ENCODE assay signal across 18 mouse cellular contexts in genomic region chr14:61000072-61000471, GRCm38 (mm10). TPM values are rescaled to one million over a fixed set of nuclear protein-coding genes. Genes with fewer than 3 reads are reported as not detected.
DNase-seq lines count a peak whose midpoint lies in the region; ATAC-seq lines count a peak whose summit lies in the region.
"Had no signal": no experiment of that assay in that cellular context is flagged by ENCODE, and none has a peak within 500 bp of the region (broad histone marks: within the 10 kb centered on the region; RNA-seq: fewer than 3 reads in every experiment).

No protein-coding gene starts in this region.

- peaks cover 73% of the 10 kb centered on the region for H3K4me1 ChIP-seq in forebrain, embryonic 10.5 days
- peaks cover 31% of the 10 kb centered on the region for H3K4me1 ChIP-seq in forebrain, embryonic 13.5 days
- H3K4me1 ChIP-seq in lung, embryonic 16.5 days (replicated peaks; ENCODE audit: control insufficient read depth, insufficient read depth, low read length), result no peaks in the 10 kb centered on the region
- no peaks in the 10 kb centered on the region for H3K4me1 ChIP-seq in intestine, embryonic 16.5 days (ENCODE audit: control insufficient read depth, insufficient read depth, low read length)
- H3K4me1 ChIP-seq in hindbrain, embryonic 14.5 days (replicated peaks; ENCODE audit: control insufficient read depth, insufficient read depth, low read length), result no peaks in the 10 kb centered on the region

- H3K9me3 ChIP-seq in forebrain, embryonic 10.5 days, result no peaks in the 10 kb centered on the region
- no peaks in the 10 kb centered on the region for H3K9me3 ChIP-seq in forebrain, embryonic 13.5 days (replicated peaks)
- no peaks in the 10 kb centered on the region for H3K9me3 ChIP-seq in lung, embryonic 16.5 days (ENCODE audit: control insufficient read depth, low read length)
- no peaks in the 10 kb centered on the region for H3K9me3 ChIP-seq in intestine, embryonic 16.5 days (ENCODE audit: control insufficient read depth, low read length)
- H3K9me3 ChIP-seq in hindbrain, embryonic 14.5 days (ENCODE audit: control insufficient read depth, low read length), result no peaks in the 10 kb centered on the region
- H3K9me3 ChIP-seq: heart, embryonic 13.5 days had no signal

- ATAC-seq in forebrain, embryonic 13.5 days, result no peak
- 0 out of 2 replicates have a peak, but pooled peaks have one; percentile 12 for ATAC-seq in lung, embryonic 16.5 days (ENCODE audit: low read depth)
- ATAC-seq in intestine, embryonic 16.5 days, result peak; percentile 75
- ATAC-seq in hindbrain, embryonic 14.5 days (ENCODE audit: low FRiP score), result no peak
- ATAC-seq: forebrain, embryonic 14.5 days; hindbrain, embryonic 16.5 days had no signal

- no peak for DNase-seq in forebrain, embryonic 10.5 days (ENCODE audit: extremely low spot score, low spot score)
- DNase-seq in lung, postnatal 4 days, result no peak
- DNase-seq in hindbrain, embryonic 14.5 days (ENCODE audit: low spot score), result no peak
- no peak for DNase-seq in adrenal gland, postnatal 14 days
- DNase-seq: adrenal gland, adult 2 months; adrenal gland, postnatal 36 days; cerebellum, adult 2 months; cerebellum, postnatal 10 days; gastrocnemius, postnatal 36 days; heart, adult 11 months; heart, postnatal 36 days had no signal

- 82% methylated on average over 5 of the region's 5 CpGs for WGBS in forebrain, embryonic 10.5 days
- WGBS in forebrain, embryonic 13.5 days, result 77% methylated on average over 5 of the region's 5 CpGs
- WGBS in lung, embryonic 16.5 days, result 75% methylated on average over 5 of the region's 5 CpGs
- 85% methylated on average over 5 of the region's 5 CpGs for WGBS in intestine, embryonic 16.5 days
- 84% methylated on average over 5 of the region's 5 CpGs for WGBS in hindbrain, embryonic 14.5 days

- H3K27ac ChIP-seq in forebrain, embryonic 10.5 days, result peak overlapping the region; percentile 71
- no peak overlapping the region for H3K27ac ChIP-seq in forebrain, embryonic 13.5 days
- H3K27ac ChIP-seq in lung, embryonic 16.5 days (ENCODE audit: low read length), result no peak overlapping the region
- peak overlapping the region; percentile 51 for H3K27ac ChIP-seq in intestine, embryonic 16.5 days (ENCODE audit: low read length)
- no peak overlapping the region for H3K27ac ChIP-seq in hindbrain, embryonic 14.5 days
- H3K27ac ChIP-seq: heart, embryonic 13.5 days had no signal

- no peak overlapping the region for H3K9ac ChIP-seq in forebrain, embryonic 13.5 days
- H3K9ac ChIP-seq in lung, embryonic 16.5 days (ENCODE audit: low read length), result no peak overlapping the region
- no peak overlapping the region for H3K9ac ChIP-seq in intestine, embryonic 16.5 days (ENCODE audit: low read depth, low read length)
- no peak overlapping the region for H3K9ac ChIP-seq in hindbrain, embryonic 14.5 days
- H3K9ac ChIP-seq: heart, embryonic 13.5 days had no signal

- H3K36me3 ChIP-seq in forebrain, embryonic 10.5 days (replicated peaks), result peaks cover 65% of the 10 kb centered on the region
- peaks cover 9% of the 10 kb centered on the region; the same call in 1 of the 2 replicates for H3K36me3 ChIP-seq in forebrain, embryonic 13.5 days (ENCODE audit: poor library complexity, severe bottlenecking)
- no peaks in the 10 kb centered on the region for H3K36me3 ChIP-seq in lung, embryonic 16.5 days (ENCODE audit: control insufficient read depth, insufficient read depth, low read length)
- H3K36me3 ChIP-seq in intestine, embryonic 16.5 days (ENCODE audit: control insufficient read depth, insufficient read depth, low read length), result no peaks in the 10 kb centered on the region
- no peaks in the 10 kb centered on the region for H3K36me3 ChIP-seq in hindbrain, embryonic 14.5 days (replicated peaks; ENCODE audit: control insufficient read depth, insufficient read depth)

- H3K4me3 ChIP-seq in forebrain, embryonic 10.5 days, result no peak overlapping the region
- no peak overlapping the region for H3K4me3 ChIP-seq in forebrain, embryonic 13.5 days
- H3K4me3 ChIP-seq in lung, embryonic 16.5 days (ENCODE audit: low read length), result no peak overlapping the region
- no peak overlapping the region for H3K4me3 ChIP-seq in intestine, embryonic 16.5 days (ENCODE audit: low read length)
- H3K4me3 ChIP-seq in hindbrain, embryonic 14.5 days (replicated peaks; ENCODE audit: low read length), result no peak overlapping the region
- H3K4me3 ChIP-seq: heart, embryonic 13.5 days had no signal

- peaks cover 5% of the 10 kb centered on the region; the same call in 1 of the 2 replicates for H3K27me3 ChIP-seq in forebrain, embryonic 10.5 days (ENCODE audit: poor library complexity, severe bottlenecking)
- no peaks in the 10 kb centered on the region for H3K27me3 ChIP-seq in forebrain, embryonic 13.5 days
- no peaks in the 10 kb centered on the region for H3K27me3 ChIP-seq in lung, embryonic 16.5 days (ENCODE audit: control insufficient read depth, insufficient read depth, low read depth, low read length)
- no peaks in the 10 kb centered on the region for H3K27me3 ChIP-seq in intestine, embryonic 16.5 days (replicated peaks; ENCODE audit: control insufficient read depth, insufficient read depth, low read length)
- 0 out of 2 replicates have a peak, but pooled peaks cover under 1% of the 10 kb centered on the region for H3K27me3 ChIP-seq in hindbrain, embryonic 14.5 days (ENCODE audit: control insufficient read depth, insufficient read depth, low read length)

- H3K4me2 ChIP-seq in forebrain, embryonic 13.5 days, result no peak overlapping the region
- H3K4me2 ChIP-seq in lung, embryonic 16.5 days (ENCODE audit: low read depth, low read length), result no peak overlapping the region
- H3K4me2 ChIP-seq in intestine, embryonic 16.5 days (ENCODE audit: low read depth, low read length), result no peak overlapping the region
- no peak overlapping the region for H3K4me2 ChIP-seq in hindbrain, embryonic 14.5 days (replicated peaks)
- H3K4me2 ChIP-seq: heart, embryonic 13.5 days had no signal

RNA-seq across cellular contexts. Expression of gene Tnfrsf19, which starts 46.2 kb away (rescaled TPM):
- 102 and 110 TPM in 2 replicates for polyA plus RNA-seq in forebrain, embryonic 10.5 days (2016; fragmentation: Nextera tagmentation; extraction: Ambion mirVana)
- 61.3 and 84.4 TPM in 2 replicates for polyA plus RNA-seq in forebrain, embryonic 13.5 days (2015; fragmentation: Nextera tagmentation; extraction: Ambion mirVana)
- 78.2 and 85.0 TPM in 2 replicates for polyA plus RNA-seq in lung, embryonic 16.5 days (2015; fragmentation: Nextera tagmentation; extraction: Ambion mirVana)
- polyA plus RNA-seq in intestine, embryonic 16.5 days (2015; fragmentation: Nextera tagmentation; extraction: Ambion mirVana), result 11.4 and 11.5 TPM in 2 replicates
- 39.5 and 41.3 TPM in 2 replicates for polyA plus RNA-seq in hindbrain, embryonic 14.5 days (2014; fragmentation: Nextera tagmentation; extraction: Ambion mirVana)
- total RNA-seq in adrenal gland, postnatal 14 days (2021), result 30.8 and 31.4 TPM in 2 replicates
- polyA plus RNA-seq: C2C12 had no signal

Comparison
In these comparisons a context has a peak if more than half of its experiments do, and no peak if none do; other contexts are left out.
1. H3K27ac ChIP-seq: peak in forebrain, embryonic 10.5 days (single experiment) and intestine, embryonic 16.5 days (single experiment); none in forebrain, embryonic 13.5 days (single experiment), lung, embryonic 16.5 days (single experiment) and hindbrain, embryonic 14.5 days (single experiment).
2. ATAC-seq: peak in lung, embryonic 16.5 days (single experiment) and intestine, embryonic 16.5 days (single experiment); none in forebrain, embryonic 13.5 days (single experiment) and hindbrain, embryonic 14.5 days (single experiment).